Mouse (Mus musculus) megakaryocyte, embryonic 14.5 days (primary cell): ENCODE results near the gene Shc4.

Source experiments
- FLI1 ChIP-seq: IDR thresholded peaks from 2 replicates; pipeline ENCODE4 v1.6.1; 2012; ENCODE audit warnings: low read length, inconsistent platforms, mixed read lengths
- GATA1 ChIP-seq: IDR thresholded peaks from 3 replicates; pipeline ENCODE4 v1.6.1; 2012; ENCODE audit warnings: mixed read lengths, low read length, inconsistent platforms, borderline replicate concordance

DNA sequence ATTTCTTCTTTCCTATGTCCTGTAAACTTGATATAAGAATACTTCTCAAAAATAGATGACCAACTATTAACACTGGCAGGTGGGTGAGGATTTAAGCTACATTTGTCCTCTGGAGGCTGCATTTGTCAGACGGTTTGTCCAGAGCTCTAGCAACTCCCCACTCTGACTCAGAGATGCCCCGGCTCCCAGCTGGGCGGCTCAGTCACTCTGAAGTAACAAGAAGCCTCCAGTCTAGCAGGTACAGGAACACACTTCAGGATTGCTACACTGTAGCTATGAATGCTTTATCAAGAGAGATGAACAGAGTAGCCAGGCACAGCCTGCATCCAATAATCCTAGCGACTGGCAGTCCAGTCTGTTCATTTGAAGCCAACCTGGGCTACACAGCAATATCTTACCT lies 125.0 kb downstream of the Shc4 start:
- TF ChIP-seq GATA1 (no peak), FLI1 (no peak)
